Mouse (Mus musculus) retina, postnatal 7 days (tissue): ENCODE measurements around the gene Vac14.

Experiments used
- DNase-seq: peaks from one replicate; pipeline ENCODE4 v3.0.0-alpha.2; 2012; ENCODE audit warnings: low read depth, low spot score

Gene Vac14

DNA sequence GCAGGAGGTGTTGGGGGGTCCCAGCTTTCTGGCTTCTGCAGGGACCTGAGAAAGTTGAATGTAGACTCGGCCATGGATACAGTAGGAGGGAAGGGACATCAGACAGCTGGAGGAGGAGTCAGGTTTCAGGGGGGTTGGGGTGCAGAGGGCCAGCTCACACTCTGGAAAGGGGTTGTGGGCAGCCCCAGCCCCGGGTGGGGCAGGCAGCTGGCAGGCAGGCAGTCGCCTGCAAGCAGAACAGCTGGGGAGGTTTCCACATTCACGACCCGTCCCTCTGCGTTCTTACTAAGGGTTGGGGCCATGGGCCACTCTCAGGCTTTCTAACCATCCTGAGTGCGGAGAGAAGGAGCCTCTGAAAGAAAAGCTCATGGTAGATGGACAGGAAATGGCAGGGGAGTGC lies 98.7 kb downstream of the Vac14 start:
- no peak for DNase-seq

DNA sequence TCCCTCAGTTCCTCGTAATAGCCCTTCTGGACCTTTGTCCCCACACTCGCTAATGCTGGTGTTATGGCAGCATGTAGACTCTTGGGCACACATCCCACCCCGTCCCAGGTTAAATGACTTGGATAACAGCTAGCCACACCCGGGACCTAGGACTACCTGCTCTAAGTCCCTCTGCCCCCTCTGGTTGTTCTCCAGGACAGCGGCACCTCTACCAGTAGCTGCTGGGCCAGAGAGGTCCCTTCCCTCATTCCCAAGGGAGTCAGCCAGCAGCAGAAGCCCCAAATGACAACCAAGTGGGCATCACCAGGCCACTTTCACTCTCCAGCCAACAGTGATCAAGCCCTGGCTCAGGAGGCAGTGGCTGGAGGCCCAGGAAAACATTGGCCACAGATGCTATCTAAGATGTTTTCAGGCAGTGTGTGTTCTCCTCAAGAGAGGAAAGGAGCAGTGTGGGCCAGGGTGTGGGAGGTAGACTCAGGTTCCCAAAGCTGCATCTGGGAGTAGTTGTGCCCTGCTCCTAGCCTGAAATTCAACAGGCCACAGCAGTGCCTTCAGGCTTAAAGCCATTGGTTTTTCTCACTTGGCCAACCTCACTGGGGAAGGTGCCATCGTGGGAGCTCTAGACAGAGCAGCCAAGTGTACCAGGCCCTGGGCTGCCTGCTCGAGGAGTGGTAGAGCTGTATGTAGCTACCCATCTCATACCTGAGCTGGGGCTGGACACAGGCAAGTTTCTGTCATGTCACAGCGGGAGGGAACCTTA lies 100.0 kb downstream of the Vac14 start:
- no peak for DNase-seq

DNA sequence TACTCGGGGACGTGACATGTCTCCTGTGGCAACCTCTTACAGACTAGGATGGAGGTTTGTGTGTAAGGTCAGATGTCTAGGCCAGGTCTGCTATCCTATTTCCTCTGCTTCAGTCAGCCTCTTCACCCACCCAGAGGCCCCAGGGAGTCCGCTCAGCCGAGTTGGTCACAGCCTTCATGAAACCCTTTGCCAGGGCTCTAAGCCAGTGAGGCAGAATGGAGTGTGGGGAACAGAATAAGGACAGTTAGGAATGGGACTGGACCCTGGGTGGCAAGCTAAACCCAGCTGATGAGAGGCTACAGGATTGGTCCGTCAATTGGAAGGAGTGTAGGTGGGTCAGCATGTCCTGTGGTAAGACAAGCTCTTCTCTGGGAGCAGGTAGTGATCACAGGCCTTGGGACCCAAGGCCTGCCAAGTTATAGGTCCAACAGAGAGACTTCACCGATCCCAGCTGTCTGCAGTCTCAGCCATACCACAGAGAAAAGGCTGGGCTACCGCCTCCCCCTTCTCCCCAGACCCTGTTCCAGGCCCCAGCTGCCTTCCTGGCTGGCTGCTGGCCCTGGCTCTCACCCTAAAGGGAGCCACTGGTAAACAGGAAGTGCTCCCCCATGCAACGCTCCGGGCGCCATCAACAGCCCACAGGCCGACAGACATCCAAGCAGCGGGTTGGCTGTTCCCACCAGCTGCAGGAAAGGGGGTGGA lies 100.7 kb downstream of the Vac14 start:
- no peak for DNase-seq

DNA sequence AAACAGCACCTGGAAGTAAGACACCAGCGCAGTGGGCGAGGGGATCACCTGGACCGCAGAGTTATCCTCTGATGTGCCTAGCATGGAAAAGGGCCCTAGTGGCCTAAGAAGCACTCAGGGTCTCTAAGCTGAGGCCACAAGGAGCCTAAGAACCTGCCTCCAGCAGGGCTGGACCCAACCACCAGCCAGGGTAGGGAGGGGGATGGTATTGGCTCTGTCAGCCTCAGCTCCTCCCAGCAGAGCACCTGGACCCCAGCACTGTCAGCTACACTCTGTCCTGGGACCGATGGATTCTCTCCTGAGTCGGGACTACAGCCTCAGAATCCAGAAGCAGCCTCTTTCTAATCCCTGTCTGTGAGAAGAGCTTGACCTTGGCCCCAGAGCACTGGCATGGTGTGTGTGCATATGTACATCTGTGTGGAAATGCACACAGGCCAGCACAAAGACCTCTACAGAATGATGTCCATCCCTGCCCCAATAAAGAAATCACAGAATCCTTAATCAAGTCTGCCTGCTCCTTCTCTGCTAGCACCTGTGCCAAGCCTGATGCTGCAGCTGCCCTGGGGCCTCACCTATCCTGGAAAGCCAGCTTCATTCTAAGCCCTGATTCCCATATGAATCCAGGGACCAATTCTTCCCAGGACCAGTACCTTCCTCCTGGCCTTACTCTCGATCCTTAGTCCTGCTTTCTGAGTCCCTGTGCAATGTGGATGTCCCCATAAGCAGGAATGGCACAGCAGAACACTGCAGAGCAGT lies 101.7 kb downstream of the Vac14 start:
- DNase-seq: no peak

DNA sequence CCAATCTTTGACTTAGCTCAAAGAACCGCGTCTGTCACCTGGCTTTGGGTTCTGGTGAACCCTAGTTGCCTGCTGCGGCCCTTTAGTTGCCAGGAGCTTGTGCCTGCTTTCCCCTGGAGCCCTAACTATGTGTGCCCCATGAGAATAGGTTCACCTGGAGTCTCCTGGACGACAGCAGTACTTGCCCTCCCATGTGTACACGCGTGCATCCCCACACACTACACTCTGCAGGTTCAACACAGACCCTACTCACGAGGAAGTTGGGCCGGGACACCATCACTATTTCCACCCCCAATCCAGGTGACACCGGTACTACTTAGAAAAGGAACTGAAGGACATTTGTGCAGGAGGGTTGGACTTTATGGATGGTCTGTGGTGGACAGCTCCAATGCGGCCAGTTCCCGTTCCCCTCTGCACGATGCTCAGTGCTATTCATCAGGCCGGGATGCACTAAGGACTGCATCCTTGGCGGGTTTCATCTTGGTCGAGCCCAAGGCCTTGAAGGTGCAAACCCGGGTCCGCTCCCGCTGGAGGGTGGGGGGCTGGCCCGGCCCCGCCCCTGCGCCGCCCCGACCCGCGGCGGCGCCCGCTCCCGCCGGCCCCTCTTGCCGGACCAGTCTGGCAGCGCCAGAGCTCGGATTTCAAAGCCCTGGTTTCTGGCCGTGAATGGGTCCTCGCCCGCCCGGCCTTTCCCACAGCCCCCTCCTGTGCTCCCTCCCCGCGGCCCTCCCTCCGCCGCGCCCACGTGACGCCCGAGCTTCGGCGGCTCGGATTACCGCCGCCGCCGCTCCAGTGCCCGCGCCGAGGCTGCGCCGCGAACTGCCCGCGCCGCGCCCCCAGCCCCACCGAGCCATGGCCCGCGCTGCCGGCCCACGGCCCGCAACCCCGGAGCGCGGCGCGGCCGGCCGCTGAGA lies 102.6 kb downstream of the Vac14 start, which contains the start of gene Mtss1l:
Gene Mtss1l, plus strand, starts transcription at position 792 of the 914 bp plus-strand sequence.
- DNase-seq: peak; percentile 76

DNA sequence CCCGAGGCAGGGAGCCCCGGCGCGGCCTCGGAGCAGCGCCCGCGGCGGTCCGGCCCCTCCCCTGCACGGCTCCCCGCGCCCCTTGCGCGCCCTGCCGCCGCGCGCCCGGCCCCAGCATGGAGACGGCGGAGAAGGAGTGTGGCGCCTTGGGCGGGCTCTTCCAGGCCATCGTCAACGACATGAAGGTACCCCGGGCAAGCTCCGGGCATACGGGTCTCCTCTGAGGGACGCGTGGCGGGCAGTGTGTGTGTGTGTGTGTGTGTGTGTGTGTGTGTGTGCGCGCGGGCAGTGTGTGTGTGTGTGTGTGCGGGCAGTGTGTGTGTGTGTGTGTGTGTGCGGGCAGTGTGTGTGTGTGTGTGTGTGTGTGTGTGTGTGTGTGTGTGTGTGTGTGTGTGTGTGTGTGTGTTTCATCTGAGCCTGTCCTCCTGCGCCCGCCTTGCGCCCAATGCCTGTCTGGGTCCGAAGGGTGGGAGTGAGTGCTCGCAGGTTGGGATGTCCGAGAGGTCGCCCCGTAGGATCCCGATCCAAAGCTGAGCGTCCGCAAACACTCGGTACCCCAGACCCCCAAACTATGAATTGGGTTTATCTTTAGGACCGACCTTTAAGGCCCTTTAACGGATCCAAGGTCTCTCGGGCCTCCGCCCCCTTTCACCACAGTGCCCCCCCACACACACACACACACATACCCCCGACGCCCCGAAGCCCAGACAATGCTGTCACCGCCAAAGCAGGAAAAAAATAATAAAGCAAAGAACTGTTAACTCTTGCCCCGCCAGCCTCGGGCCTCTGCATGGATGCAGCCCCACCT lies 103.4 kb downstream of the Vac14 start:
- peak; percentile 42 for DNase-seq

DNA sequence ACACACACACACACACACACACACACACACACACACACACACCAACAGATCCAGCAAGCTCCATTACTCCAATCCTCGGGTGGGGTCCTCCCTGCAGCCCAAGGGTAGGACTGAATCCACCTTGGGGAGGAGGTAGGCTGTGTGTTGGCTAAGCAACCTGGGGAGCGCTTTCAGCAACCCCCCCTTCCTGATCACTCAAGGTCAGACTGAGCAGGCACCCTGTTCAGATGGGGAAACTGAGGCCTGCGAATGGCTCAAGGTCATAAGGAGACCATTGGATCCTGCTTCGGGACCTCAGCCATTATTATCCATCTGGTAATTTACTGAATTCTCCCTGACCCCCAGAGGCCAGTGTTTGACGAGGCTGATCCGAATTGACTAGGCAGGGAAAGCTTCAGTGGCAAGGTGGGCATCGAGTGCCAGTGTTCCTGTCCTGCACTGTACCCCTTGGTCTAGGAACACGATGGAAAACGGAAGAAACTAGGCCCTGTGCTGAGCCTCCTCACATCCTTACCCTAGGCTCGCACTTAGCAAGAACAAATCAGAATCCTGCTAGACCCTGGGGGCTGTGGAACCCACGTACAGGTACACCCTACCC lies 104.1 kb downstream of the Vac14 start:
- no peak for DNase-seq

DNA sequence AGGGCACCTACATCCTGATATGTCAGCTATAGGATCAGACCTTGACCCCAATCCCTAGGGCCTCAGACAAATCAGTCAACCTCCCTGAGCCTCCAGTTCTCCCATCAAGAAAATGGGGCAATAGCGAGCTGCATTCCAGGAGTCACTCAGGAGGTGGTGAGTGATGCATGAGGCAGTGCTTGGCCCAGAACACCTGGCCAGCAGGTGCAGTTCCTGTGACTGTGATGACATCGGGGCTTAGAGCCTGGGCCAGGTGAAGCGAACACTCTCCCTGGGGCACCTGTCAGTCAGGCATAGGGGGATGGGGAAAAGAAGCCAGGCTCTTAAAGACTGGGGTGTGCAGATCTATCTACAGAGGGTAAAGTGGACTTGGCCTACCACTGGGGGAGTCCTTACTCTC lies 106.1 kb downstream of the Vac14 start:
- DNase-seq: no peak

DNA sequence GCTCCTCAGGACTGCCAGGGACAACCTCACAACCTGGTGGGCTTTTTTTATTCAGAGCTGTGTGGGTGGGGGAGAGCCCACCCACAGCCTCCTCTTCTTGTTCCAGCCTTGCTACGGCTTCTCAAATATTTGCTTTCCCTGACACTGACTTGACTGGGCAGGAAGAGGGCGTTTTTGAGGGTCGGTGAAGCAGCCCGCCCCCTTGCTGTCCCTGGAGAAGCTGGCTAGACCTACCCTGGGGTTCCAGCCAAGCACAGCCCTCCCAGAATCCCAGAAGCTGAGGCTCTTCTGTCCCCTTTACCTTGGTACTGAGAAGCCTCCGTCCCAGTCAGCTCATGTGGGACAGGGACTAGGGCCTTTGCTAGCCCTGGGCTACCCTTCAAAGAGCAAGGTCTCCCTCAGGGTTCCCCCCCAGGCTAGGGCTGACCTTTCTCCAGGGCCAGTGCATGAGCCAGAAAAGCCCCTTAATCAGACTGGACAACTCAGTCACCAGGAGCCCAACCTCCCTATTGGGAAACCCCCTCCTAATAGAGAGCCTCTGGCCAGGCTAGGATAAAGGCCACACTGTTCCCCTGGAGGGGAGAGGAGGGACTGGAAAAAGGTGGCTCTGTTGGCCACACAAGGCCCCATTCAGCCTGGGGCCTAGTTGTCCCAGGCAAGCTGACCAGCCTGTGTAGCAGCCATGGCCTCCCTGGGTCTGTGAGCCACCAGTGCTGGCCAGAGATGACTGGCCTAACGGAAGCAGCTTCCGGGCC lies 106.9 kb downstream of the Vac14 start:
- DNase-seq: no peak

DNA sequence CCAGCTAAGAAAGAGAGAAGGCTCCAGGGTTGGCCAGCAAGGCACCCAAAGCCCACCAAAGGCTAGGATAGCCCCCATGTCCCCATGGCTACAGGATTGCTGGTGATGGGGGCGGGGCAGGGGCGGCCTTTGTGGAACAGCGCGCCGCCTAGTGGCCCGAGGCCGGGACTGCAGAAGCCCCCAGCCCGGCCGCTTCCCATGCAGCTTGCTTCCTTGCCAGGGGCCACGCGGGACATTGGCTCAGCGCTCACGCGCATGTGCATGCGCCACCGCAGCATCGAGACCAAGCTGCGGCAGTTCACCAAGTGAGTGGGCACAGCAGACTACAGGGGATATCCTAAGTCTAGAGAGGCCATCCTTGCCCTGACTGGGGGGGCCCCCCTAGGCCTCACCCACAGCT lies 108.5 kb downstream of the Vac14 start:
- DNase-seq: peak; percentile 58

DNA sequence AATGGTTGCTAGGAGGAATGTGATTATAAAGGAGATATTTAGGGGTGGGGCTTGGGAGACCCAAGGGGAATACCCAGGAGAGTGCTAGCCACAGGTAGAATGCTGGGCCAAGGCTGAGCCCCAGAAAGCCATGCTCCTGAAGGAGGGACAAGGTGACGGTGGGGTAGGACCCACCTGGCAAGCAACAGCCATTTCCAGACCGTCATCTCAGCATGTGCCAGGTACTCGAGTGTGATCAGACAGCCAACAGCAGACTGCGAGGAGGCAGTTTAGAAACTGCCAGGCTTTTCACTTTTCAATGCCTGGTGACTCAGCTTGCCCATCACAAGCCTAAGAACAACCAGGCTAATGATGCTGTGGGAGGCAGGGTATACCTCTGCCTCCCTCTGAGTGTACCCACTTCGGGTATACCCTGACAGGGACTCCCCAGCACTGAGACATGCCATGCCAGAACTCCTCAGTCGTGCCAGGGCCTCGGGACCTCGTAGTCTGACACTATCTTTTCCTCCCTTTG lies 113.0 kb downstream of the Vac14 start:
- DNase-seq: no peak

DNA sequence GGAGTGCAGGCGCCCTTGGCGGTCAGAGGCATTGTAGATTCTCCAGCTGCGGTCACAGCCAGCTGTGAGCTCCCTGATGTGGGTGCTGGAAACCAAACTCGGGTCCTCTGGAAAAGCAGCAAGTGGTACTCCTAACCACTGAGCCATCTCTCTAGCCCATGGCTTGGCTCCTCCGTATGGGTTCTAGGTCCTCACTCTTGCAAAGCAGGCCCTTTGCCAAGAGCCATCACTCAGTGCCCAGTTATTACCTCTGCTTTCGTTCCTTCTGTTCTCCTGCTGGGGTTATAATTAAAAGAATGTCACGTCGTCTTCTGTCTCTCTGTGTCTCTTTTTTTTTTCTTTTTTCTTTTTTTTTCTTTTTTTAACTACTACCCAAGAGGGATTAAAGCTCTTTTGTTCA lies 114.7 kb downstream of the Vac14 start:
- DNase-seq: no peak

DNA sequence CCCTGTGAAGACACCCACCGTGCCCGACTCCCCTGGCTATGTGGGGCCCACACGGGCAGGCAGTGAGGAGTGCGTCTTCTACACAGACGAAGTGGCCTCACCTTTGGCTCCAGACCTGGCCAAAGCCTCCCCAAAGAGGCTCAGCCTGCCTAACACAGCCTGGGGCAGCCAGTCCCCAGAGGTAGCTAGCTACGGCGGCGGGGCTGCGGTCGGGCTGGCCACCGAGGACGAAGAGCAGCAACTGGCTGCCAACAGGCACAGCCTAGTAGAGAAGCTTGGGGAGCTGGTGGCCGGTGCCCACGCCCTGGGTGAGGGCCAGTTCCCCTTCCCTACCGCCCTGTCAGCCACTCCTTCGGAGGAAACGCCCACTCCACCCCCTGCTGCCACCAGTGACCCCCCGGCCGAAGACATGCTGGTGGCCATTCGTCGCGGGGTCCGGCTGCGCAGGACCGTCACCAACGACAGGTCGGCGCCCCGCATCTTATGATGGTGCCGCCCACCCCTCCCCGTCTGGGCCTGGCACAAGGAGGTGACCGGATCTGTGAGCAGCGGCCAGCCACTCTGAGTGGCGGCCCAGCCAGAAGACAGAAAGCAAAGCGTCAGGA lies 120.3 kb downstream of the Vac14 start:
- DNase-seq: no peak

DNA sequence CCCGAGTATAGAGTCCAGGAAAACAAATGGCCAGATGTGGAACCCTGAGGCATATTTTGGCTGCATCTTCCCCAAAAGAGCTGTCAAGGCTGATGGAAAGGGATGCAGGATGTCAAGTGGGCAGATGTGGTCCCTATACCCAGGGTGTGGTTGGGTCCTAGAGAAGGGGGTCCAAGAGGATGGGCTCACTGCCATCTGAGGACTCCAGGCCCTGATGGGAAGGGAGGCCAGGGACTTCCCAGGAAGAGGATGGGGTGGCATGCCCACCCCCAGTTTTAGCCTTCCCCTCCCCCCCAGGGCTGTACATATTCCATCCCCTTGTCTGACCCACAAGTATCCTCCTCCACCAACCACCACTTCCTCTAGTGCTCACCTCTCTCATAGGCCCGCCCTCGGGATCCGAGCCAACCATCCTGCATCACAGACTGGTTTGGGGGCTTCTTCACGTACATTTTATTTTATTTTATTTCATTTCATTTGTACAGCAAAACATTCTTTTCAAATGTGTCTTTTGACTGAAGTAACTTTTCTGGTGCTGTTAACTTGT lies 122.3 kb downstream of the Vac14 start:
- no peak for DNase-seq

DNA sequence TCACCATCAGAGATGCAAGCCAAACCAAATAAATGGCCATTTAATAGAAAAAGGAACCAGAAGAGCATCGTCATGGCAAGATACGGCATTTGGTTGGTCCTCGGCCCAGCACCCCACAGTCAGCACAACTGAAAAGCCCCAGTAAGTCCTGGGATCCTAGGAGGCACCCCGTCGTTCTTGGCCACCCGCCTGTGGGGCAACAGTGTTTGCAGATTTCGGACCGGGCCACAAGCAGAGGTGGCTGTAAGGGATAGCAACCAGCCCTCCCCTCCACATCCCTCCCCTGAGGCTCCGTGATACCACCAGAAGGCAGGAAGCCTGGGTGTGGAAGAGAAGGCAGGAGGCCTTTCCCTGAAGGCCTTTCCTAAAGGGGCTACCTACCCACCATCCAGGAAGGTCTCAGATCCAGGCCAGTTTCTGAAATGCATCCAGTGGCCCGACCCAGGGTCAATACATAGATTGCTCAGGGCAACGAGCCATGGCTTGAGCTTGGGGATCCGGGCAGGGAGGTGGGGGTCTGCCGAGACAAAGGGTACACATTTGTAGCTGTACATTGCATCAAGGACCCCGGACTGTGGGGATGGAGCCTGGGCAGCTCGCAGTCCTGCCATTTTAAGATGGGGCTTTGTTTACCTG lies 123.5 kb downstream of the Vac14 start:
- no peak for DNase-seq

DNA sequence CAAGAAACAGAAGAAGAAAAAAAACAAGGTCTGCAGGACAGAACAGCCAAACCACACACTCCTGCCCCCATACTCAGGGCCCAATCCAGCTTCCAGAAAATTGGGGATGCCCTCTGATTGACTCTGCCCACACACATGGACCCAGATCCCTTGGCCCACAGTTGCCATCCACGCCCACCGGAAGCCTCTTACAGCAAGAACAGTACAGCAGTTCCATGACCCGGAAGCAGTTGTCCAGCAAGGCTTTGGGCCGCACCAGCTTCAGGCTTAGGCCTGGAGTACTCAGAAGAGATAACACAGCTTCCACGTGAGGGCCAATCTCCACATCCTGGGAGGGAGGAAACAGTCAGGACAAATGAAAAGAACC lies 124.0 kb downstream of the Vac14 start:
- DNase-seq: no peak

DNA sequence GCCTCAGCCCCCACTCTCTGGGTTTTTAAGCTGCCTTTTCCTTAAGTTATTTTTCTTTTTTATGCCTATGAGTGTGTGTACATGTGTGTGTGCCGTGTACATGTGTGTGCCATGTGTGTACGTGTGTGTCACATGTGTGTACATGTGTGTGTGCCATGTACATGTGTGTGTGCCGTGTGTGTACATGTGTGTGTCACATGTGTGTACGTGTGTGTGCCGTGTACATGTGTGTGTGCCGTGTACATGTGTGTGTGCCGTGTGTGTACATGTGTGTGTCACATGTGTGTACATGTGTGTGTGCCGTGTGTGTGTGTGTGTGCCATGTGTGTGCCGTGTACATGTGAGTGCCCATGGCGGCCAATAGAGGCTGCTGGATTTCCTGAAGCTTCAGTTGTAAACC lies 126.8 kb downstream of the Vac14 start:
- no peak for DNase-seq

DNA sequence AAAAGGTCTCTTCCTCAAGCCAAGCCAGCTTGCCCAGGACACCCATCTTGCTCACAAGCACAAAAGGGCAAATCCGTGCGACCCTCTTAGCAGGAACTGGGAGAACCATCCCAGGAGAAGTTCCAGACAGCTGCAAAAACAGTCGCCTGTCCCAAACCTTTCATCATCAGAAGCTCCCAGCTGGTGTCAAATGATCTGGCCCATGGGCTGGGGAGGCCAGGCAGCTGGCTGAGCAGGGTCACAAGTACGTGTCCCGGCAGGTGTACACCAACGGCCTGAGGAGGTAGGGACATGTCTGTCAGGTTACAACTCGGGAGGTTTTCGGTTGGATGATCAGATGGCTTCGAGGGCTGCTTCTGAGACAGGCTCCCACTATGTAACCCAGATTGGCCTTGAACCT lies 128.3 kb downstream of the Vac14 start:
- DNase-seq: no peak
